Mouse (Mus musculus) erythroblast, embryonic 14.5 days (primary cell): ENCODE data around the gene Ccnk.

Experiments
- GATA1 ChIP-seq: IDR thresholded peaks from 2 replicates; pipeline ENCODE4 v1.6.1; 2012; ENCODE audit warnings: low read length, inconsistent platforms, mixed read lengths
- TAL1 ChIP-seq: IDR thresholded peaks from 3 replicates; pipeline ENCODE4 v1.6.1; 2012; ENCODE audit warnings: low read length, inconsistent platforms, mixed read lengths

GRCm38 (mm10) chr12:108179246-108179320 is 296 bp upstream of the Ccnk start, which contains the start of gene Setd3:
- no peak for TF ChIP-seq TAL1
- no peak for TF ChIP-seq GATA1
